Mouse (Mus musculus) MEL (cell line): Measurements from ENCODE around the gene 4930426L09Rik.

Source experiments
- CTCF ChIP-seq, 3 experiments: IDR thresholded peaks in 2 of 3; conservative IDR thresholded peaks in 1 of 3; 2 replicates each; pipeline ENCODE4 v1.5.1; 2011 to 2012; ENCODE audit warnings: low read length in 3 of 3, low read depth in 2 of 3, mild to moderate bottlenecking in 2 of 3, improper control_type of control experiment in 1 of 3, inconsistent platforms in 1 of 3, mixed read lengths in 1 of 3, moderate library complexity in 1 of 3; ENCODE audit not compliant: control insufficient read depth in 1 of 3, insufficient read depth in 1 of 3, poor library complexity in 1 of 3, severe bottlenecking in 1 of 3
- GATA1 ChIP-seq: IDR thresholded peaks from 2 replicates; pipeline ENCODE4 v1.6.1; 2011; ENCODE audit warnings: low read depth, low read length, improper control_type of control experiment
- HCFC1 ChIP-seq: IDR thresholded peaks from 2 replicates; pipeline ENCODE4 v1.6.1; 2012; ENCODE audit warnings: low read depth, mild to moderate bottlenecking, inconsistent platforms, low read length, improper control_type of control experiment, moderate library complexity
- KAT2A ChIP-seq: conservative IDR thresholded peaks from 2 replicates; pipeline ENCODE4 v1.6.1; 2012; ENCODE audit warnings: low read depth, low read length, improper control_type of control experiment, inconsistent platforms
- MYC ChIP-seq: IDR thresholded peaks from 2 replicates; pipeline ENCODE4 v1.6.1; 2011; ENCODE audit warnings: low read depth, mild to moderate bottlenecking, low read length, improper control_type of control experiment, moderate library complexity
- SIN3A ChIP-seq: IDR thresholded peaks from 2 replicates; pipeline ENCODE4 v1.6.1; 2012; ENCODE audit warnings: low read length, improper control_type of control experiment, inconsistent platforms

DNA sequence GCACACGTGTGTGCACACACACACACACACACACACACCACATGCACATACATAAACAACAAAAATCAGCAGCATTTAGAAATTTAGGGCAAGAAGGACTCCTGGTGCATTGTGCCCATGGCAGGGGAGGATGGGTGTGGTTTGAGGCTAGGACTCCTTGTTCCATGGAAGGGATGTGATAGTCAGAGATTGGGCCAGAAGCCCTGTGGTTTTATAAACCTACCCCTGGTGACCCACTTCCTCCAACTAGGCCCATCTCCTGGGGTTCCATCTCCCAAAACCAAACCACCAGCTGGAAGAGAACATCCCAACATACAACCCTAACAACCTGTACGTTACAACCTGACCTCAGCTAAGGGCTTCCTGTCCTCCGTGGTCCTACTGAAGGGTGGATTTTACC lies 35.6 kb upstream of the 4930426L09Rik start:
- TF ChIP-seq GATA1 (no peak), HCFC1 (no peak), CTCF (IDR thresholded peaks at IDR 0.05 in 2 of 3, conservative IDR thresholded peaks at IDR 0.05 in 1 of 3; ENCODE audit: control insufficient read depth in 1 of 3, insufficient read depth in 1 of 3, low read depth in 2 of 3, low read length in 3 of 3, poor library complexity in 1 of 3, severe bottlenecking in 1 of 3) (no peak), SIN3A (no peak), MYC (no peak), KAT2A (no peak)
